Mouse (Mus musculus): ENCODE results near the gene Ptprd.

DNA sequence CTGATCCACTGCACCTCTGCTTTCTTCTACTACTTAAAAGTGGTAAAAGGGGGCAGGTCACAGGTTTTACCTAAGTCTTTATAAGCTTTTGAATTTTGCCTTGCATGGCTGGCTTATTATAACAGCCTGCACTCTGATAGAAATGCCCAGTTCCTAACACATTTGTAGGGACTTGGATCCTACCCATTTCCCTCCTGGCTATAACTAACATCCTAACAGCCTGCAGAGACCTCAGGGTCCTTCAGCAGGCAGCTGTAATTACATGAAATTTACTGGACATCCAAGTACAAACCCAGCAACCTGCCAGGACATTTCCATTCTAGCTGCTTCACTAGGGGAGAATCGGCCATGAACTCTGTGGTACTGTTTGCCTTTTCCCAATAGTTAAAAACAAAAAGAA, 1751.2 kb downstream of the Ptprd start:
- TF ChIP-seq CTCF (IDR thresholded peaks at IDR 0.05; ENCODE audit: low read depth) (no peak), EP300 (optimal IDR thresholded peaks at IDR 0.05) (no peak)

Measured in stomach, postnatal 0 days (tissue).